Mouse (Mus musculus): ENCODE data around the gene Pkmyt1.
"Not testable (repeated sequence)": the region's sequence is repeated elsewhere in the genome, so short reads cannot be mapped to it uniquely, and the experiment has no call there.

The Pkmyt1 gene

GRCm38 (mm10) chr17:23747471-23747870 lies 21.3 kb downstream of the Pkmyt1 start:
- no peak for DNase-seq (ENCODE audit: low spot score in 2 of 2)

GRCm38 (mm10) chr17:23748026-23748425 lies 21.9 kb downstream of the Pkmyt1 start:
- peak; percentile 42 to 77 for DNase-seq (ENCODE audit: low spot score in 2 of 2)

- peak; percentile 71 to 72 for DNase-seq (ENCODE audit: low spot score in 2 of 2)
Measured at GRCm38 (mm10) chr17:23748631-23749391, 22.7 kb downstream of the Pkmyt1 start.

- no peak for DNase-seq (ENCODE audit: low spot score in 2 of 2)
Measured at GRCm38 (mm10) chr17:23749400-23750191, 23.5 kb downstream of the Pkmyt1 start.

GRCm38 (mm10) chr17:23755689-23756088 lies 29.6 kb downstream of the Pkmyt1 start:
- no peak for DNase-seq (ENCODE audit: low spot score in 2 of 2)

GRCm38 (mm10) chr17:23757581-23757980 lies 31.4 kb downstream of the Pkmyt1 start:
- DNase-seq (ENCODE audit: low spot score in 2 of 2): no peak

GRCm38 (mm10) chr17:23758801-23759200 lies 32.7 kb downstream of the Pkmyt1 start:
- DNase-seq (ENCODE audit: low spot score in 2 of 2): no peak

GRCm38 (mm10) chr17:23760231-23760630 lies 34.1 kb downstream of the Pkmyt1 start:
- DNase-seq (ENCODE audit: low spot score in 2 of 2): no peak

GRCm38 (mm10) chr17:23761155-23761554 lies 35.0 kb downstream of the Pkmyt1 start:
- no peak for DNase-seq (ENCODE audit: low spot score in 2 of 2)

GRCm38 (mm10) chr17:23762976-23763375 lies 36.8 kb downstream of the Pkmyt1 start:
- no peak for DNase-seq (ENCODE audit: low spot score in 2 of 2)

GRCm38 (mm10) chr17:23770493-23770892 lies 44.4 kb downstream of the Pkmyt1 start:
- DNase-seq (ENCODE audit: low spot score in 2 of 2): no peak

GRCm38 (mm10) chr17:23770896-23771283 lies 44.8 kb downstream of the Pkmyt1 start:
- DNase-seq (ENCODE audit: low spot score in 2 of 2): no peak

GRCm38 (mm10) chr17:23771284-23772218 lies 45.4 kb downstream of the Pkmyt1 start, which contains the start of gene Flywch1:
Flywch1 (minus strand) TSS chr17:23771602.
- DNase-seq (ENCODE audit: low spot score in 2 of 2): peak; percentile 93 to 95

GRCm38 (mm10) chr17:23772219-23772556 lies 46.1 kb downstream of the Pkmyt1 start:
- DNase-seq (ENCODE audit: low spot score in 2 of 2): not testable (repeated sequence)

GRCm38 (mm10) chr17:23773676-23774075 lies 47.5 kb downstream of the Pkmyt1 start:
- DNase-seq (ENCODE audit: low spot score in 2 of 2): no peak

- peak; percentile 82 to 89 for DNase-seq (ENCODE audit: low spot score in 2 of 2)
Measured at GRCm38 (mm10) chr17:23774090-23774489, 48.0 kb downstream of the Pkmyt1 start.

GRCm38 (mm10) chr17:23776216-23776615 lies 50.1 kb downstream of the Pkmyt1 start:
- DNase-seq (ENCODE audit: low spot score in 2 of 2): no peak

- DNase-seq (ENCODE audit: low spot score in 2 of 2): no peak
Measured at GRCm38 (mm10) chr17:23777141-23777540, 51.0 kb downstream of the Pkmyt1 start.

- DNase-seq (ENCODE audit: low spot score in 2 of 2): no peak
Measured at GRCm38 (mm10) chr17:23778447-23778846, 52.3 kb downstream of the Pkmyt1 start.

- no peak for DNase-seq (ENCODE audit: low spot score in 2 of 2)
Measured at GRCm38 (mm10) chr17:23783352-23783751, 57.2 kb downstream of the Pkmyt1 start.

- DNase-seq (ENCODE audit: low spot score in 2 of 2): peak; percentile 44 to 63
Measured at GRCm38 (mm10) chr17:23785561-23786471, 59.7 kb downstream of the Pkmyt1 start, which contains the start of gene Flywch2. Flywch2 (minus strand) TSS chr17:23786081.
